Mouse (Mus musculus): ENCODE results near the gene Grhpr.
"Not testable (repeated sequence)": the region's sequence is repeated elsewhere in the genome, so short reads cannot be mapped to it uniquely, and the experiment has no call there.

DNA sequence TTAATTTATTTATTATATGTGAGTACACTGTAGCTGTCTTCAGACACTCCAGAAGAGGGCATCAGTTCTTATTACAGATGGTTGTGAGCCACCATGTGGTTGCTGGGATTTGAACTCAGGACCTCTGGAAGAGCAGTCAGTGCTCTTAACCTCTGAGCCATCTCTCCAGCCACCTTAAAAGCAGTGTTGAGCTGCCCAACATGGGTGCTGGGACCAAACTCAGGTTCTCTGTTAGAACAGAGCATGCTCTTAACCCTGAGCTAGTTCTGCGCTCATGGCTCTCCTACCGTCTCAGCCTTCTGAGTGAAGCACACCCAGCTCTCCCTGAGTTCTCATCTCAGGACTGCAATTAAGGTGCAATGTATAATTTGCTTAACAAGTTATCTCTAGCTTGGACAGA lies 35.1 kb upstream of the Grhpr start:
- TF ChIP-seq CTCF (IDR thresholded peaks at IDR 0.05; ENCODE audit: low read depth, low read length); POLR2A (IDR thresholded peaks at IDR 0.05; ENCODE audit: borderline replicate concordance, low read depth, low read length): not testable (repeated sequence)

Measured in bone marrow macrophage, adult 2 months (primary cell).